Mouse (Mus musculus) liver, embryonic 15.5 days (tissue): ENCODE results near the gene Krtap31-2. TPM values are rescaled to one million over a fixed set of nuclear protein-coding genes. Genes with fewer than 3 reads are reported as not detected.

Experiments used
- ATAC-seq: fragments of 200-750 bp; cut with Nextera tagmentation; 2 replicates; pipeline ENCODE4 v1.8.0; 2017; ENCODE audit warnings: moderate number of reproducible peaks, mild to moderate bottlenecking, moderate library complexity; ENCODE audit not compliant: insufficient read depth
- H3K27ac ChIP-seq: fragments of 300-500 bp; sonication (generic); replicated peaks from 2 replicates; pipeline ENCODE4 v1.5.1; 2015; ENCODE audit warnings: mild to moderate bottlenecking, inconsistent platforms
- H3K27me3 ChIP-seq: fragments of 300-500 bp; sonication (generic); 2 replicates; pipeline ENCODE4 v1.6.1; 2015; ENCODE audit warnings: mild to moderate bottlenecking, inconsistent platforms
- H3K36me3 ChIP-seq: fragments of 300-500 bp; sonication (generic); replicated peaks from 2 replicates; pipeline ENCODE4 v1.6.1; 2015; ENCODE audit warnings: moderate library complexity, mild to moderate bottlenecking, inconsistent platforms
- H3K4me1 ChIP-seq: fragments of 300-500 bp; sonication (generic); replicated peaks from 2 replicates; pipeline ENCODE4 v1.6.1; 2015; ENCODE audit warnings: inconsistent platforms
- H3K4me2 ChIP-seq: fragments of 300-500 bp; sonication (generic); 2 replicates; pipeline ENCODE4 v1.6.1; 2015; ENCODE audit warnings: moderate library complexity, mild to moderate bottlenecking, inconsistent platforms
- H3K4me3 ChIP-seq: fragments of 300-500 bp; sonication (generic); replicated peaks from 2 replicates; pipeline ENCODE4 v1.5.1; 2015; ENCODE audit warnings: mild to moderate bottlenecking, inconsistent platforms
- H3K9ac ChIP-seq: fragments of 300-500 bp; sonication (generic); 2 replicates; pipeline ENCODE4 v1.6.1; 2015; ENCODE audit warnings: moderate library complexity, mild to moderate bottlenecking, inconsistent platforms
- H3K9me3 ChIP-seq: fragments of 300-500 bp; sonication (generic); replicated peaks from 2 replicates; pipeline ENCODE4 v1.6.1; 2016; ENCODE audit warnings: inconsistent platforms
- WGBS: fragments of 180-500 bp; shearing (Covaris S2); methylation state at CpG from one replicate; pipeline ENCODE4 v1.1.7; 2015; ENCODE audit warnings: mixed read lengths; ENCODE audit not compliant: insufficient replicate concordance; 5-methylcytosine and 5-hydroxymethylcytosine counted together
- polyA plus RNA-seq: library from polyadenylated mRNA; unstranded; fragments of >200 nt; fragmentation: Nextera tagmentation; extraction: Ambion mirVana; gene quantifications from 2 replicates; pipeline ENCODE4 v1.2.1, GENCODE M21; 2015

Gene Krtap31-2
- polyA plus RNA-seq, 1 experiment from 2014 or later = not detected

DNA sequence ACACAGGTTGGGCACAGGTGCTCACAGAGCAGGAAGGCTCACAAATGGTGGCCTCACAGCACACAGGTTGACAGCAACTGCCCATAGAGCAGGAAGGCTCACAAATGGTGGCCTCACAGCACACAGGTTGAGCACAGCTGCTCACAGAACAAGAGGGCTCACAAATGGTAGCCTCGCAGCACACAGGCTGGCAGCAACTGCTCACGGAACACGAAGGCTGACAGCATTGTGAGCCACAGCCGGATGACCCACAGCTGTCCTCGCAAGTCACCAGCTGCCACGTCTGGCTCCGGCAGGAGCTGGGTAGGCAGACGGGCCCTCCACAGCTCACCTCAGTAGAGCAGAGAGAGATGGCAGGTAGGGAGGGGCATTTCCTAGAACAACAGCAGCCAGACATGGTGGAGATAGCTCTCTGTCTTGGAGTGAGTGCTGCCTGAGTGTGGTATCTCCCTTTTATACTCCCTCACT, 50.1 kb downstream of the Krtap31-2 start, which contains the start of gene Krtap16-1:
Krtap16-1 (minus strand) TSS at position 418 of the 468 bp plus-strand sequence.
- Histone ChIP-seq H3K4me3 (no peak within 1 kb of the TSS), H3K27ac (no peak within 1 kb of the TSS), H3K4me2 (no peak within 1 kb of the TSS), H3K9me3 (no peaks in the 10 kb centered on the region), H3K9ac (no peak within 1 kb of the TSS), H3K27me3 (no peaks in the 10 kb centered on the region), H3K36me3 (no peaks in the 10 kb centered on the region), H3K4me1 (no peaks in the 10 kb centered on the region)
- WGBS = 73% methylated on average over 8 of the region's 8 CpGs
- no peak for ATAC-seq

Other genes with a start within 250 kb of the Krtap31-2 start
- not detected in 2 replicates for gene Gm14190, start 245.6 kb upstream of the Krtap31-2 start, polyA plus RNA-seq
- not detected in 2 replicates for gene Gm14180, start 202.0 kb upstream of the Krtap31-2 start, polyA plus RNA-seq
- not detected in 2 replicates for gene Gm11595, start 163.4 kb upstream of the Krtap31-2 start, polyA plus RNA-seq
- gene Krtap4-8, start 155.6 kb upstream of the Krtap31-2 start, polyA plus RNA-seq = not detected in 2 replicates
- not detected in 2 replicates for gene Krtap4-9, start 151.1 kb upstream of the Krtap31-2 start, polyA plus RNA-seq
- gene Gm11596, start 142.8 kb upstream of the Krtap31-2 start, polyA plus RNA-seq = not detected in 2 replicates
- gene Gm11569, start 137.4 kb upstream of the Krtap31-2 start, polyA plus RNA-seq = not detected in 2 replicates
- gene Gm11554, start 131.8 kb upstream of the Krtap31-2 start, polyA plus RNA-seq = not detected in 2 replicates
- not detected in 2 replicates for gene Krtap4-13, start 126.4 kb upstream of the Krtap31-2 start, polyA plus RNA-seq
- gene Gm11564, start 120.6 kb upstream of the Krtap31-2 start, polyA plus RNA-seq = not detected in 2 replicates
- not detected in 2 replicates for gene 2300003K06Rik, start 98.2 kb upstream of the Krtap31-2 start, polyA plus RNA-seq
- not detected in 2 replicates for gene Krtap4-16, start 84.7 kb upstream of the Krtap31-2 start, polyA plus RNA-seq
- not detected in 2 replicates for gene Gm11568, start 78.4 kb upstream of the Krtap31-2 start, polyA plus RNA-seq
- gene Gm11559, start 71.8 kb upstream of the Krtap31-2 start, polyA plus RNA-seq = not detected in 2 replicates
- gene Krtap9-1, start 62.9 kb upstream of the Krtap31-2 start, polyA plus RNA-seq = not detected in 2 replicates
- not detected in 2 replicates for gene Gm11567, start 57.1 kb upstream of the Krtap31-2 start, polyA plus RNA-seq
- gene Krtap31-1, start 28.4 kb upstream of the Krtap31-2 start, polyA plus RNA-seq = not detected in 2 replicates
- not detected in 2 replicates for gene Gm11565, start 21.5 kb upstream of the Krtap31-2 start, polyA plus RNA-seq
- not detected in 2 replicates for gene Krtap9-5, start 12.2 kb downstream of the Krtap31-2 start, polyA plus RNA-seq
- gene Krtap29-1, start 42.8 kb downstream of the Krtap31-2 start, polyA plus RNA-seq = not detected in 2 replicates
- gene Krtap16-1, start 50.3 kb downstream of the Krtap31-2 start, polyA plus RNA-seq = not detected in 2 replicates
- not detected in 2 replicates for gene Krtap17-1, start 57.7 kb downstream of the Krtap31-2 start, polyA plus RNA-seq
- not detected in 2 replicates for gene Krt33a, start 79.9 kb downstream of the Krtap31-2 start, polyA plus RNA-seq
- gene Krt33b, start 93.6 kb downstream of the Krtap31-2 start, polyA plus RNA-seq = not detected in 2 replicates
- not detected in 2 replicates for gene Krt34, start 105.3 kb downstream of the Krtap31-2 start, polyA plus RNA-seq
- gene Krt31, start 114.3 kb downstream of the Krtap31-2 start, polyA plus RNA-seq = not detected in 2 replicates
- gene Krt32, start 151.9 kb downstream of the Krtap31-2 start, polyA plus RNA-seq = not detected in 2 replicates
- gene Krt35, start 159.9 kb downstream of the Krtap31-2 start, polyA plus RNA-seq = not detected in 2 replicates
- not detected in 2 replicates for gene Krt36, start 169.3 kb downstream of the Krtap31-2 start, polyA plus RNA-seq
- gene Krt13, start 185.3 kb downstream of the Krtap31-2 start, polyA plus RNA-seq = 0.36 TPM in 1 of 2 replicates, not detected in the other
- 0.16 and 0.84 TPM in 2 replicates for gene Krt15, start 199.6 kb downstream of the Krtap31-2 start, polyA plus RNA-seq
- gene Krt19, start 212.4 kb downstream of the Krtap31-2 start, polyA plus RNA-seq = 3.6 and 4.2 TPM in 2 replicates